Mouse (Mus musculus) hindbrain, embryonic 13.5 days (tissue): ENCODE measurements around the gene Slc16a1. TPM values are rescaled to one million over a fixed set of nuclear protein-coding genes. Genes with fewer than 3 reads are reported as not detected.

ENCODE experiments used
- ATAC-seq: fragments of 200-750 bp; cut with Nextera tagmentation; 2 replicates; pipeline ENCODE4 v1.8.0; 2017; ENCODE audit warnings: moderate TSS enrichment; ENCODE audit not compliant: low FRiP score
- H3K27ac ChIP-seq: fragments of 300-500 bp; sonication (generic); 2 replicates; pipeline ENCODE4 v1.5.1; 2015; ENCODE audit warnings: inconsistent platforms, mild to moderate bottlenecking, moderate library complexity
- H3K27me3 ChIP-seq: fragments of 300-500 bp; sonication (generic); 2 replicates; pipeline ENCODE4 v1.6.1; 2015; ENCODE audit warnings: mild to moderate bottlenecking, inconsistent platforms
- H3K36me3 ChIP-seq: fragments of 300-500 bp; sonication (generic); 2 replicates; pipeline ENCODE4 v1.6.1; 2015; ENCODE audit warnings: mild to moderate bottlenecking, inconsistent platforms
- H3K4me1 ChIP-seq: fragments of 300-500 bp; sonication (generic); replicated peaks from 2 replicates; pipeline ENCODE4 v1.6.1; 2015; ENCODE audit warnings: inconsistent platforms
- H3K4me2 ChIP-seq: fragments of 300-500 bp; sonication (generic); 2 replicates; pipeline ENCODE4 v1.6.1; 2015; ENCODE audit warnings: inconsistent platforms, mild to moderate bottlenecking, moderate library complexity
- H3K4me3 ChIP-seq: fragments of 300-500 bp; sonication (generic); 2 replicates; pipeline ENCODE4 v1.5.1; 2015; ENCODE audit warnings: mild to moderate bottlenecking, inconsistent platforms
- H3K9ac ChIP-seq: fragments of 300-500 bp; sonication (generic); 2 replicates; pipeline ENCODE4 v1.6.1; 2015; ENCODE audit warnings: mild to moderate bottlenecking, inconsistent platforms
- H3K9me3 ChIP-seq: fragments of 300-500 bp; sonication (generic); 2 replicates; pipeline ENCODE4 v1.6.1; 2016; ENCODE audit warnings: inconsistent platforms
- WGBS: fragments of 180-500 bp; shearing (Covaris S2); methylation state at CpG from one replicate; pipeline ENCODE4 v1.1.7; 2015; 5-methylcytosine and 5-hydroxymethylcytosine counted together
- polyA plus RNA-seq: library from polyadenylated mRNA; unstranded; fragments of >200 nt; fragmentation: Nextera tagmentation; extraction: Ambion mirVana; gene quantifications from 2 replicates; pipeline ENCODE4 v1.2.1, GENCODE M21; 2015

Slc16a1 gene
- polyA plus RNA-seq, 1 experiment from 2014 or later, result 8.4 TPM

- H3K9me3 ChIP-seq, result no peaks in the 10 kb centered on the region
- 92% methylated on average over 1 of the region's 1 CpGs for WGBS
- ATAC-seq, result no peak
- H3K4me3 ChIP-seq, result no peak overlapping the region
- H3K4me2 ChIP-seq, result no peak overlapping the region
- no peak overlapping the region for H3K9ac ChIP-seq
- H3K36me3 ChIP-seq, result no peaks in the 10 kb centered on the region
- H3K27me3 ChIP-seq, result no peaks in the 10 kb centered on the region; the same call in 1 of the 2 replicates
- H3K4me1 ChIP-seq, result peaks cover 16% of the 10 kb centered on the region
- no peak overlapping the region for H3K27ac ChIP-seq
These were observed 2.8 kb downstream of the Slc16a1 start for GRCm38 (mm10) chr3:104641313-104641712.

GRCm38 (mm10) chr3:104643113-104643512 lies 4.6 kb downstream of the Slc16a1 start:
- no peak overlapping the region for H3K4me3 ChIP-seq
- H3K4me1 ChIP-seq, result peaks cover 9% of the 10 kb centered on the region
- H3K9me3 ChIP-seq, result no peaks in the 10 kb centered on the region
- ATAC-seq, result no peak
- H3K27ac ChIP-seq, result no peak overlapping the region
- H3K9ac ChIP-seq, result no peak overlapping the region
- WGBS, result 89% methylated on average over 4 of the region's 4 CpGs
- H3K36me3 ChIP-seq, result no peaks in the 10 kb centered on the region
- H3K27me3 ChIP-seq, result no peaks in the 10 kb centered on the region; the same call in 1 of the 2 replicates
- H3K4me2 ChIP-seq, result no peak overlapping the region

GRCm38 (mm10) chr3:104643810-104644270 lies 5.4 kb downstream of the Slc16a1 start:
- ATAC-seq, result peak; percentile 71; the same call in 1 of the 2 replicates
- Histone ChIP-seq H3K4me1 (peaks cover 9% of the 10 kb centered on the region), H3K27me3 (no peaks in the 10 kb centered on the region; the same call in 1 of the 2 replicates), H3K4me3 (no peak overlapping the region), H3K9ac (no peak overlapping the region), H3K36me3 (no peaks in the 10 kb centered on the region), H3K9me3 (no peaks in the 10 kb centered on the region), H3K27ac (no peak overlapping the region), H3K4me2 (no peak overlapping the region)
- WGBS, result 10% methylated on average over 2 of the region's 2 CpGs

GRCm38 (mm10) chr3:104644371-104644770 lies 5.9 kb downstream of the Slc16a1 start:
- Histone ChIP-seq H3K4me1 (peaks cover 5% of the 10 kb centered on the region), H3K27me3 (no peaks in the 10 kb centered on the region; the same call in 1 of the 2 replicates), H3K4me2 (no peak overlapping the region), H3K4me3 (no peak overlapping the region), H3K9ac (no peak overlapping the region), H3K9me3 (no peaks in the 10 kb centered on the region), H3K36me3 (no peaks in the 10 kb centered on the region), H3K27ac (no peak overlapping the region)
- WGBS, result 96% methylated on average over 1 of the region's 1 CpGs
- ATAC-seq, result no peak

- no peaks in the 10 kb centered on the region for H3K27me3 ChIP-seq
- no peak overlapping the region for H3K4me3 ChIP-seq
- H3K27ac ChIP-seq, result no peak overlapping the region
- H3K9me3 ChIP-seq, result no peaks in the 10 kb centered on the region
- no peak overlapping the region for H3K4me2 ChIP-seq
- no peak for ATAC-seq
- no peak overlapping the region for H3K9ac ChIP-seq
- 90% methylated on average over 4 of the region's 4 CpGs for WGBS
- peaks cover 17% of the 10 kb centered on the region for H3K36me3 ChIP-seq
- H3K4me1 ChIP-seq, result no peaks in the 10 kb centered on the region
These were observed 15.8 kb downstream of the Slc16a1 start for GRCm38 (mm10) chr3:104654219-104654618.

- WGBS, result 95% methylated on average over 4 of the region's 4 CpGs
- H3K36me3 ChIP-seq, result peaks cover 17% of the 10 kb centered on the region
- no peak overlapping the region for H3K9ac ChIP-seq
- H3K27me3 ChIP-seq, result no peaks in the 10 kb centered on the region
- H3K4me3 ChIP-seq, result no peak overlapping the region
- ATAC-seq, result no peak
- no peaks in the 10 kb centered on the region for H3K9me3 ChIP-seq
- no peaks in the 10 kb centered on the region for H3K4me1 ChIP-seq
- H3K27ac ChIP-seq, result no peak overlapping the region
- H3K4me2 ChIP-seq, result no peak overlapping the region
These were observed 16.5 kb downstream of the Slc16a1 start for GRCm38 (mm10) chr3:104654921-104655320.

- H3K9ac ChIP-seq, result no peak overlapping the region
- H3K27me3 ChIP-seq, result no peaks in the 10 kb centered on the region
- no peaks in the 10 kb centered on the region for H3K9me3 ChIP-seq
- no peak for ATAC-seq
- no peaks in the 10 kb centered on the region for H3K4me1 ChIP-seq
- 96% methylated on average over 2 of the region's 2 CpGs for WGBS
- H3K4me3 ChIP-seq, result no peak overlapping the region
- H3K4me2 ChIP-seq, result no peak overlapping the region
- H3K36me3 ChIP-seq, result 0 out of 2 replicates have a peak, but pooled peaks cover under 1% of the 10 kb centered on the region
- H3K27ac ChIP-seq, result no peak overlapping the region
These were observed 20.2 kb downstream of the Slc16a1 start for GRCm38 (mm10) chr3:104658706-104659105.

- no peaks in the 10 kb centered on the region for H3K36me3 ChIP-seq
- 95% methylated on average over 4 of the region's 4 CpGs for WGBS
- no peak overlapping the region for H3K4me2 ChIP-seq
- no peaks in the 10 kb centered on the region for H3K27me3 ChIP-seq
- H3K4me3 ChIP-seq, result no peak overlapping the region
- H3K9ac ChIP-seq, result no peak overlapping the region
- no peaks in the 10 kb centered on the region for H3K4me1 ChIP-seq
- H3K9me3 ChIP-seq, result no peaks in the 10 kb centered on the region
- no peak overlapping the region for H3K27ac ChIP-seq
- no peak for ATAC-seq
These were observed 21.3 kb downstream of the Slc16a1 start for GRCm38 (mm10) chr3:104659758-104660157.

GRCm38 (mm10) chr3:104660522-104660921 lies 22.1 kb downstream of the Slc16a1 start:
- no peaks in the 10 kb centered on the region for H3K36me3 ChIP-seq
- H3K9me3 ChIP-seq, result no peaks in the 10 kb centered on the region
- WGBS, result 48% methylated on average over 3 of the region's 3 CpGs
- no peaks in the 10 kb centered on the region for H3K27me3 ChIP-seq
- no peaks in the 10 kb centered on the region for H3K4me1 ChIP-seq
- no peak overlapping the region for H3K4me2 ChIP-seq
- H3K9ac ChIP-seq, result no peak overlapping the region
- no peak for ATAC-seq
- no peak overlapping the region for H3K4me3 ChIP-seq
- H3K27ac ChIP-seq, result no peak overlapping the region

GRCm38 (mm10) chr3:104662007-104662406 lies 23.5 kb downstream of the Slc16a1 start:
- H3K36me3 ChIP-seq, result no peaks in the 10 kb centered on the region
- H3K27me3 ChIP-seq, result no peaks in the 10 kb centered on the region
- no peaks in the 10 kb centered on the region for H3K9me3 ChIP-seq
- no peak for ATAC-seq
- no peak overlapping the region for H3K27ac ChIP-seq
- no peak overlapping the region for H3K4me3 ChIP-seq
- H3K4me1 ChIP-seq, result no peaks in the 10 kb centered on the region
- H3K9ac ChIP-seq, result no peak overlapping the region
- no peak overlapping the region for H3K4me2 ChIP-seq
- 51% methylated on average over 4 of the region's 4 CpGs for WGBS

- H3K9me3 ChIP-seq, result no peaks in the 10 kb centered on the region
- H3K4me1 ChIP-seq, result no peaks in the 10 kb centered on the region
- H3K9ac ChIP-seq, result no peak overlapping the region
- no peak overlapping the region for H3K4me2 ChIP-seq
- H3K27ac ChIP-seq, result no peak overlapping the region
- no peak for ATAC-seq
- 88% methylated on average over 11 of the region's 11 CpGs for WGBS
- no peak overlapping the region for H3K4me3 ChIP-seq
- no peaks in the 10 kb centered on the region for H3K27me3 ChIP-seq
- no peaks in the 10 kb centered on the region for H3K36me3 ChIP-seq
These were observed 24.5 kb downstream of the Slc16a1 start for GRCm38 (mm10) chr3:104662926-104663325.

- Histone ChIP-seq H3K4me3 (no peak overlapping the region), H3K27me3 (no peaks in the 10 kb centered on the region), H3K4me1 (peaks cover 18% of the 10 kb centered on the region), H3K9me3 (no peaks in the 10 kb centered on the region), H3K27ac (no peak overlapping the region), H3K4me2 (no peak overlapping the region), H3K36me3 (no peaks in the 10 kb centered on the region), H3K9ac (no peak overlapping the region)
- WGBS, result 83% methylated on average over 4 of the region's 4 CpGs
- no peak for ATAC-seq
These were observed 28.5 kb downstream of the Slc16a1 start for GRCm38 (mm10) chr3:104666950-104667349.

GRCm38 (mm10) chr3:104667451-104667850 lies 29.0 kb downstream of the Slc16a1 start:
- H3K4me1 ChIP-seq, result peaks cover 19% of the 10 kb centered on the region
- no peak for ATAC-seq
- H3K36me3 ChIP-seq, result no peaks in the 10 kb centered on the region
- WGBS, result 75% methylated on average over 10 of the region's 10 CpGs
- no peaks in the 10 kb centered on the region for H3K27me3 ChIP-seq
- H3K4me2 ChIP-seq, result no peak overlapping the region
- H3K9ac ChIP-seq, result no peak overlapping the region
- H3K27ac ChIP-seq, result no peak overlapping the region
- no peaks in the 10 kb centered on the region for H3K9me3 ChIP-seq
- H3K4me3 ChIP-seq, result no peak overlapping the region
